Mouse (Mus musculus): ENCODE data around the gene Gcfc2.

The Gcfc2 gene

GRCm38 (mm10) chr6:81923523-81924142 is at the start of gene Gcfc2:
Gene Gcfc2, plus strand, starts transcription at chr6:81923669.
- in situ Hi-C loops (cut with MboI; ENCODE audit: unreplicated experiment in 2 of 2), result no loop called here

- in situ Hi-C loops (cut with MboI; ENCODE audit: unreplicated experiment in 2 of 2), result no loop called here
Measured at GRCm38 (mm10) chr6:81895678-81896230, 27.7 kb upstream of the Gcfc2 start.

- in situ Hi-C loops (cut with MboI; ENCODE audit: unreplicated experiment in 2 of 2), result no loop called here
Measured at GRCm38 (mm10) chr6:81910302-81910855, 13.1 kb upstream of the Gcfc2 start.

- in situ Hi-C loops (cut with MboI; ENCODE audit: unreplicated experiment in 2 of 2), result no loop called here
Measured at GRCm38 (mm10) chr6:81911244-81911643, 12.2 kb upstream of the Gcfc2 start.

- in situ Hi-C loops (cut with MboI; ENCODE audit: unreplicated experiment in 2 of 2), result no loop called here
Measured at GRCm38 (mm10) chr6:81911713-81912112, 11.8 kb upstream of the Gcfc2 start.

- in situ Hi-C loops (cut with MboI; ENCODE audit: unreplicated experiment in 2 of 2), result no loop called here
Measured at GRCm38 (mm10) chr6:81912177-81912576, 11.3 kb upstream of the Gcfc2 start.

- in situ Hi-C loops (cut with MboI; ENCODE audit: unreplicated experiment in 2 of 2), result no loop called here
Measured at GRCm38 (mm10) chr6:81924304-81924703, 835 bp downstream of the Gcfc2 start.

GRCm38 (mm10) chr6:81929402-81929801 is 5.9 kb downstream of the Gcfc2 start:
- in situ Hi-C loops (cut with MboI; ENCODE audit: unreplicated experiment in 2 of 2), result loop anchor here in 1 of 2 experiments (5.0 kb wide), 1 partner anchor 38 kb away; the partner anchor contains the start of gene Mrpl19

- in situ Hi-C loops (cut with MboI; ENCODE audit: unreplicated experiment in 2 of 2), result no loop called here
Measured at GRCm38 (mm10) chr6:81933281-81933680, 9.8 kb downstream of the Gcfc2 start.

- in situ Hi-C loops (cut with MboI; ENCODE audit: unreplicated experiment in 2 of 2), result no loop called here
Measured at GRCm38 (mm10) chr6:81941718-81942117, 18.2 kb downstream of the Gcfc2 start.

- in situ Hi-C loops (cut with MboI; ENCODE audit: unreplicated experiment in 2 of 2), result no loop called here
Measured at GRCm38 (mm10) chr6:81943281-81943680, 19.8 kb downstream of the Gcfc2 start.

- in situ Hi-C loops (cut with MboI; ENCODE audit: unreplicated experiment in 2 of 2), result no loop called here
Measured at GRCm38 (mm10) chr6:81944432-81944831, 21.0 kb downstream of the Gcfc2 start.

- in situ Hi-C loops (cut with MboI; ENCODE audit: unreplicated experiment in 2 of 2), result no loop called here
Measured at GRCm38 (mm10) chr6:81946906-81947305, 23.4 kb downstream of the Gcfc2 start.

GRCm38 (mm10) chr6:81955133-81955532 is 31.7 kb downstream of the Gcfc2 start:
- in situ Hi-C loops (cut with MboI; ENCODE audit: unreplicated experiment in 2 of 2), result loop anchor here in 1 of 2 experiments (25.0 kb wide), 2 partner anchors 1132 to 1607 kb away; partner anchors contain the start of genes Lbx2, Pcgf1 and Stambp

GRCm38 (mm10) chr6:81956399-81956798 is 32.9 kb downstream of the Gcfc2 start:
- in situ Hi-C loops (cut with MboI; ENCODE audit: unreplicated experiment in 2 of 2), result loop anchor here in 1 of 2 experiments (25.0 kb wide), 2 partner anchors 1131 to 1606 kb away; partner anchors contain the start of genes Lbx2, Pcgf1 and Stambp

GRCm38 (mm10) chr6:81957992-81958391 is 34.5 kb downstream of the Gcfc2 start:
- in situ Hi-C loops (cut with MboI; ENCODE audit: unreplicated experiment in 2 of 2), result loop anchor here in 1 of 2 experiments (25.0 kb wide), 2 partner anchors 1129 to 1604 kb away; partner anchors contain the start of genes Lbx2, Pcgf1 and Stambp

GRCm38 (mm10) chr6:81959866-81960265 is 36.4 kb downstream of the Gcfc2 start:
- in situ Hi-C loops (cut with MboI; ENCODE audit: unreplicated experiment in 2 of 2), result loop anchor here in 1 of 2 experiments (25.0 kb wide), 2 partner anchors 1127 to 1602 kb away; partner anchors contain the start of genes Lbx2, Pcgf1 and Stambp

- in situ Hi-C loops (cut with MboI; ENCODE audit: unreplicated experiment in 2 of 2), result loop anchor here in 1 of 2 experiments (25.0 kb wide), 2 partner anchors 1127 to 1602 kb away; partner anchors contain the start of genes Lbx2, Pcgf1 and Stambp
Measured at GRCm38 (mm10) chr6:81960284-81960683, 36.8 kb downstream of the Gcfc2 start.

- in situ Hi-C loops (cut with MboI; ENCODE audit: unreplicated experiment in 2 of 2), result loop anchor here in 1 of 2 experiments (5.0 to 25.0 kb wide), 3 partner anchors 38 to 1597 kb away; partner anchors contain the start of genes Lbx2, Pcgf1 and Stambp
Measured at GRCm38 (mm10) chr6:81965296-81966067, 42.0 kb downstream of the Gcfc2 start, which contains the start of gene Mrpl19. Gene Mrpl19, minus strand, starts transcription at chr6:81965958.

GRCm38 (mm10) chr6:81966068-81966544 is 42.6 kb downstream of the Gcfc2 start:
- in situ Hi-C loops (cut with MboI; ENCODE audit: unreplicated experiment in 2 of 2), result loop anchor here in 1 of 2 experiments (5.0 to 25.0 kb wide), 3 partner anchors 39 to 1596 kb away; partner anchors contain the start of genes Lbx2, Pcgf1 and Stambp

Data from v-Abl transformed pro-B cells (cell line).